Mouse (Mus musculus) kidney, embryonic 14.5 days (tissue): ENCODE measurements around the gene Gm19345. TPM values are rescaled to one million over a fixed set of nuclear protein-coding genes. Genes with fewer than 3 reads are reported as not detected.

Source experiments
- ATAC-seq: fragments of 200-750 bp; cut with Nextera tagmentation; 2 replicates; pipeline ENCODE4 v1.8.0; 2017; ENCODE audit warnings: moderate number of reproducible peaks, mild to moderate bottlenecking, moderate TSS enrichment, moderate library complexity; ENCODE audit not compliant: low FRiP score, low TSS enrichment
- H3K27ac ChIP-seq: fragments of 300-500 bp; sonication (generic); 2 replicates; pipeline ENCODE4 v1.5.1; 2014; ENCODE audit warnings: low read depth, mild to moderate bottlenecking, low read length, moderate library complexity, mixed read lengths
- H3K27me3 ChIP-seq: fragments of 300-500 bp; sonication (generic); 2 replicates; pipeline ENCODE4 v1.6.1; 2014; ENCODE audit warnings: mild to moderate bottlenecking, low read length; ENCODE audit not compliant: control insufficient read depth, insufficient read depth
- H3K36me3 ChIP-seq: fragments of 300-500 bp; sonication (generic); 2 replicates; pipeline ENCODE4 v1.6.1; 2014; ENCODE audit warnings: low read length, mixed read lengths; ENCODE audit not compliant: control insufficient read depth, insufficient read depth
- H3K4me1 ChIP-seq: fragments of 300-500 bp; sonication (generic); 2 replicates; pipeline ENCODE4 v1.6.1; 2014; ENCODE audit warnings: low read length, mixed read lengths; ENCODE audit not compliant: control insufficient read depth, insufficient read depth
- H3K4me2 ChIP-seq: fragments of 300-500 bp; sonication (generic); replicated peaks from 2 replicates; pipeline ENCODE4 v1.6.1; 2014; ENCODE audit warnings: low read depth, mild to moderate bottlenecking, low read length
- H3K4me3 ChIP-seq: fragments of 300-500 bp; sonication (generic); 2 replicates; pipeline ENCODE4 v1.5.1; 2014; ENCODE audit warnings: mild to moderate bottlenecking, low read length
- H3K9ac ChIP-seq: fragments of 300-500 bp; sonication (generic); 2 replicates; pipeline ENCODE4 v1.6.1; 2014; ENCODE audit warnings: low read depth, mild to moderate bottlenecking, low read length, moderate library complexity
- H3K9me3 ChIP-seq: fragments of 300-500 bp; sonication (generic); 2 replicates; pipeline ENCODE4 v1.6.1; 2016; ENCODE audit warnings: low read length; ENCODE audit not compliant: control insufficient read depth
- WGBS: fragments of 180-500 bp; shearing (Covaris S2); extraction: QIAGEN DNeasy Blood & Tissue Kit; methylation state at CpG from one replicate; pipeline ENCODE4 v1.1.7; 2014; 5-methylcytosine and 5-hydroxymethylcytosine counted together
- polyA plus RNA-seq: library from polyadenylated mRNA; unstranded; fragments of >200 nt; fragmentation: Nextera tagmentation; extraction: Ambion mirVana; gene quantifications from 2 replicates; pipeline ENCODE4 v1.2.1, GENCODE M21; 2014

The Gm19345 gene
- polyA plus RNA-seq, 1 experiment from 2014 or later = not detected

GRCm38 (mm10) chr7:19840371-19840770 lies 11.4 kb upstream of the Gm19345 start:
- no peak overlapping the region for H3K4me3 ChIP-seq
- H3K9ac ChIP-seq = no peak overlapping the region
- H3K27me3 ChIP-seq = no peaks in the 10 kb centered on the region
- H3K4me1 ChIP-seq = no peaks in the 10 kb centered on the region
- no peak overlapping the region for H3K4me2 ChIP-seq
- no peak overlapping the region for H3K27ac ChIP-seq
- no peak for ATAC-seq
- H3K9me3 ChIP-seq = no peaks in the 10 kb centered on the region
- H3K36me3 ChIP-seq = no peaks in the 10 kb centered on the region
- WGBS = 78% methylated on average over 4 of the region's 4 CpGs

- Histone ChIP-seq H3K9ac (no peak overlapping the region), H3K4me2 (no peak overlapping the region), H3K9me3 (no peaks in the 10 kb centered on the region), H3K4me3 (no peak overlapping the region), H3K4me1 (no peaks in the 10 kb centered on the region), H3K27me3 (no peaks in the 10 kb centered on the region), H3K36me3 (no peaks in the 10 kb centered on the region), H3K27ac (no peak overlapping the region)
- no peak for ATAC-seq
- WGBS = 88% methylated on average over 3 of the region's 3 CpGs
These were observed 10.9 kb upstream of the Gm19345 start for GRCm38 (mm10) chr7:19840936-19841335.

GRCm38 (mm10) chr7:19841686-19842413 lies 10.0 kb upstream of the Gm19345 start:
- 80% methylated on average over 21 of the region's 21 CpGs for WGBS
- ATAC-seq = no peak
- Histone ChIP-seq H3K9ac (no peak overlapping the region), H3K9me3 (no peaks in the 10 kb centered on the region), H3K27ac (no peak overlapping the region), H3K4me2 (no peak overlapping the region), H3K4me1 (no peaks in the 10 kb centered on the region), H3K36me3 (no peaks in the 10 kb centered on the region), H3K27me3 (no peaks in the 10 kb centered on the region; the same call in 1 of the 2 replicates), H3K4me3 (no peak overlapping the region)

GRCm38 (mm10) chr7:19842885-19843504 lies 8.8 kb upstream of the Gm19345 start:
- H3K27ac ChIP-seq = no peak overlapping the region
- H3K27me3 ChIP-seq = peaks cover 4% of the 10 kb centered on the region; the same call in 1 of the 2 replicates
- H3K4me3 ChIP-seq = no peak overlapping the region
- no peaks in the 10 kb centered on the region for H3K9me3 ChIP-seq
- ATAC-seq = 0 out of 2 replicates have a peak, but pooled peaks have one; percentile 13
- H3K4me2 ChIP-seq = no peak overlapping the region
- no peaks in the 10 kb centered on the region for H3K36me3 ChIP-seq
- H3K4me1 ChIP-seq = no peaks in the 10 kb centered on the region
- 28% methylated on average over 19 of the region's 19 CpGs for WGBS
- H3K9ac ChIP-seq = no peak overlapping the region

GRCm38 (mm10) chr7:19843561-19843960 lies 8.2 kb upstream of the Gm19345 start:
- Histone ChIP-seq H3K4me1 (no peaks in the 10 kb centered on the region), H3K9ac (no peak overlapping the region), H3K9me3 (no peaks in the 10 kb centered on the region), H3K4me2 (no peak overlapping the region), H3K27me3 (peaks cover 4% of the 10 kb centered on the region; the same call in 1 of the 2 replicates), H3K4me3 (no peak overlapping the region), H3K27ac (no peak overlapping the region), H3K36me3 (no peaks in the 10 kb centered on the region)
- 5% methylated on average over 11 of the region's 11 CpGs for WGBS
- ATAC-seq = peak; percentile 78

GRCm38 (mm10) chr7:19844521-19845171 lies 7.2 kb upstream of the Gm19345 start:
- Histone ChIP-seq H3K27me3 (peaks cover 4% of the 10 kb centered on the region; the same call in 1 of the 2 replicates), H3K9me3 (no peaks in the 10 kb centered on the region)

GRCm38 (mm10) chr7:19853526-19853925 lies 1.7 kb downstream of the Gm19345 start:
- Histone ChIP-seq H3K9me3 (no peaks in the 10 kb centered on the region), H3K4me2 (no peak overlapping the region), H3K4me3 (no peak overlapping the region), H3K9ac (no peak overlapping the region), H3K27me3 (peaks cover 11% of the 10 kb centered on the region), H3K4me1 (no peaks in the 10 kb centered on the region), H3K27ac (no peak overlapping the region), H3K36me3 (no peaks in the 10 kb centered on the region)
- no peak for ATAC-seq
- WGBS = 88% methylated on average over 20 of the region's 20 CpGs

More at GRCm38 (mm10) chr7:19844521-19845171, 7.2 kb upstream of the Gm19345 start:
- no peak overlapping the region for H3K9ac ChIP-seq
- H3K36me3 ChIP-seq = no peaks in the 10 kb centered on the region
- H3K27ac ChIP-seq = no peak overlapping the region
- H3K4me3 ChIP-seq = no peak overlapping the region
- no peaks in the 10 kb centered on the region for H3K4me1 ChIP-seq
- no peak for ATAC-seq
- H3K4me2 ChIP-seq = no peak overlapping the region
- WGBS = 63% methylated on average over 15 of the region's 15 CpGs

- peaks cover 11% of the 10 kb centered on the region for H3K27me3 ChIP-seq
- 86% methylated on average over 5 of the region's 5 CpGs for WGBS
- H3K4me1 ChIP-seq = no peaks in the 10 kb centered on the region
- H3K4me2 ChIP-seq = no peak overlapping the region
- H3K9ac ChIP-seq = no peak overlapping the region
- no peak overlapping the region for H3K4me3 ChIP-seq
- no peak overlapping the region for H3K27ac ChIP-seq
- H3K9me3 ChIP-seq = no peaks in the 10 kb centered on the region
- no peak for ATAC-seq
- no peaks in the 10 kb centered on the region for H3K36me3 ChIP-seq
These were observed 3.9 kb downstream of the Gm19345 start for GRCm38 (mm10) chr7:19855663-19856062.

GRCm38 (mm10) chr7:19856283-19856682 lies 4.5 kb downstream of the Gm19345 start:
- Histone ChIP-seq H3K4me1 (no peaks in the 10 kb centered on the region), H3K4me3 (no peak overlapping the region), H3K36me3 (no peaks in the 10 kb centered on the region), H3K27me3 (peaks cover 11% of the 10 kb centered on the region), H3K4me2 (no peak overlapping the region), H3K9me3 (no peaks in the 10 kb centered on the region), H3K9ac (no peak overlapping the region), H3K27ac (no peak overlapping the region)
- WGBS = 91% methylated on average over 6 of the region's 6 CpGs
- no peak for ATAC-seq
